Mouse (Mus musculus): ENCODE data around the gene Creld2.

GRCm38 (mm10) chr15:88844966-88845365 lies 25.5 kb downstream of the Creld2 start:
- TF ChIP-seq CTCF (IDR thresholded peaks at IDR 0.05; ENCODE audit: low read depth, low read length) (no peak), POLR2A (IDR thresholded peaks at IDR 0.05; ENCODE audit: extremely low read depth, insufficient read depth, low read length) (no peak)

All from liver, adult 2 months (tissue).